Mouse (Mus musculus) limb, embryonic 12.5 days (tissue): ENCODE data around the gene Tmprss6. TPM values are rescaled to one million over a fixed set of nuclear protein-coding genes. Genes with fewer than 3 reads are reported as not detected.

Source experiments
- ATAC-seq: fragments of 200-750 bp; cut with Nextera tagmentation; 2 replicates; pipeline ENCODE4 v1.8.0; 2017; ENCODE audit warnings: low read depth, moderate TSS enrichment; ENCODE audit not compliant: insufficient number of reproducible peaks, insufficient read depth, low FRiP score, low TSS enrichment
- H3K27ac ChIP-seq: fragments of 300-500 bp; sonication (generic); 2 replicates; pipeline ENCODE4 v1.5.1; 2016; ENCODE audit warnings: mild to moderate bottlenecking, moderate library complexity
- H3K27me3 ChIP-seq: fragments of 300-500 bp; sonication (generic); 2 replicates; pipeline ENCODE4 v1.6.1; 2016; ENCODE audit warnings: mild to moderate bottlenecking, moderate library complexity
- H3K36me3 ChIP-seq: fragments of 300-500 bp; sonication (generic); 2 replicates; pipeline ENCODE4 v1.6.1; 2016; ENCODE audit warnings: mild to moderate bottlenecking, moderate library complexity
- H3K4me1 ChIP-seq: fragments of 300-500 bp; sonication (generic); replicated peaks from 2 replicates; pipeline ENCODE4 v1.6.1; 2016
- H3K4me2 ChIP-seq: fragments of 300-500 bp; sonication (generic); 2 replicates; pipeline ENCODE4 v1.6.1; 2016; ENCODE audit warnings: mild to moderate bottlenecking, moderate library complexity
- H3K4me3 ChIP-seq: fragments of 300-500 bp; sonication (generic); replicated peaks from 2 replicates; pipeline ENCODE4 v1.5.1; 2016; ENCODE audit warnings: mild to moderate bottlenecking
- H3K9ac ChIP-seq: fragments of 300-500 bp; sonication (generic); replicated peaks from 2 replicates; pipeline ENCODE4 v1.6.1; 2016; ENCODE audit warnings: mild to moderate bottlenecking, moderate library complexity
- H3K9me3 ChIP-seq: fragments of 300-500 bp; sonication (generic); 2 replicates; pipeline ENCODE4 v1.6.1; 2016; ENCODE audit warnings: mild to moderate bottlenecking, moderate library complexity
- WGBS: fragments of 180-500 bp; shearing (Covaris S2); methylation state at CpG from one replicate; pipeline ENCODE4 v1.1.7; 2016; 5-methylcytosine and 5-hydroxymethylcytosine counted together
- polyA plus RNA-seq: library from polyadenylated mRNA; unstranded; fragments of >200 nt; fragmentation: Nextera tagmentation; extraction: Ambion mirVana; gene quantifications from 2 replicates; pipeline ENCODE4 v1.2.1, GENCODE M21; 2016

Tmprss6 gene
- polyA plus RNA-seq, 1 experiment from 2014 or later = 0.10 TPM

DNA sequence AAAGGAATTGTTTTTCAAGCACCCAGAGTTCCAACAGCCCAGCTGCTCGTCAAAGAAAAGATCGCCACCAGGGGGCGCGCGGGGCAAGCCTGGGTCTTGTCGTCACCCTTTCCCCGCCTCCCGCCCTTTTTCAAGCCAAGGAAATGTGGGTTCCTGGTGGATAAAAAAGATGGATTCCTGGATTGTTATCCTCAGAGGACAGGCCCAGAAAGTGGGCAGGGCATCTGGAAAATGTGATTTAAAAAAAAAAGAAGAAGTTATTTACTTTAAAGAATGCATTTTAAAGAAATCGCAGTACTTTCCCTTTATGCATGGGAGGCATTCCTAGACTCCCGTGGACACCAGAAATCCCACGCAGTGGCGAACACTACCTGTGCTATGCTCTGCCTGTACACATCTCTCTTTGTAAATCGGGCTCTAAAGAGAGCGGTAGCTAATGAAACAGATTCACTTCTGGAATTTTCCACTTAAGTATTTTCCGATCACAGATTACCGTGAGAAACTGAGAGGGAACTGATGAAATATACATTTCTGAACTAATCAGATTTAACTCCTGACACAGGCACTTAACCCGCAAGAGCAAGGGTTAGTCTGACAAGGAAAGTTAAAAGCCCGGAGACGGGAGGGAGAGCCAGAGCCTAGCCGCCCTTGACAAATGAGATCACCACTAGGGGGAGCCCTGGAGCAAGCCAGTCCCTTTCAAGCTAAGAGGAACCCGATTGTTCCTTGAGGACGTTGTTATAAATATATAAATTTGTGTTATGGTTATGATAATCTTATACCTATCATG lies 20.5 kb downstream of the Tmprss6 start:
- Histone ChIP-seq H3K9ac (peak overlapping the region; percentile 27), H3K4me1 (peaks cover 15% of the 10 kb centered on the region), H3K4me2 (peak overlapping the region; percentile 62), H3K36me3 (no peaks in the 10 kb centered on the region), H3K27ac (peak overlapping the region; percentile 83), H3K9me3 (no peaks in the 10 kb centered on the region), H3K27me3 (no peaks in the 10 kb centered on the region; the same call in 1 of the 2 replicates), H3K4me3 (peak overlapping the region; percentile 29)
- peak; percentile 29; the same call in 1 of the 2 replicates for ATAC-seq
- WGBS = 2% methylated on average over 22 of the region's 22 CpGs

DNA sequence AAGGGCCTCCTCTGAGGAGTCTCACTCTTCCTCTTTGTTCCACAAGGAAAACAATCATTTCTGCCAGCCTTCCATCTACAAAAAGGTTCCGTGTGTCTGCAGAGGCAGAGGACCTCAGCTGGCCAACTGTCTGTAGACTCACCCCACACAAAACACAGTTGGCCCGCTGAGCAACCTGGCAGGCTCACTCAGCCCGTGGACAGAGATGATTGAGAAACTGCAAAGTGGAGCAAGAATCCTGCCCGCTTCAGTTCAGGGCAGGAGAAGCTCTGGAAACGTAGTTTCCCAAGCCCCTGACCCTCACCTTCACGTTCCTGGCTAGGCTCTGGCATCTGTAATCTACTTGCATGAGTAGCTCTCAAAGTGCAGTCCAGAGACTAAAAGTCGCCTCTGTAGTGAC lies 21.3 kb downstream of the Tmprss6 start:
- Histone ChIP-seq H3K4me3 (no peak overlapping the region), H3K9me3 (no peaks in the 10 kb centered on the region), H3K4me2 (no peak overlapping the region), H3K36me3 (no peaks in the 10 kb centered on the region), H3K27ac (no peak overlapping the region), H3K27me3 (no peaks in the 10 kb centered on the region; the same call in 1 of the 2 replicates), H3K4me1 (peaks cover 15% of the 10 kb centered on the region), H3K9ac (0 out of 2 replicates have a peak overlapping the region, but pooled peaks have one; percentile 27)
- 51% methylated on average over 7 of the region's 7 CpGs for WGBS
- no peak for ATAC-seq

DNA sequence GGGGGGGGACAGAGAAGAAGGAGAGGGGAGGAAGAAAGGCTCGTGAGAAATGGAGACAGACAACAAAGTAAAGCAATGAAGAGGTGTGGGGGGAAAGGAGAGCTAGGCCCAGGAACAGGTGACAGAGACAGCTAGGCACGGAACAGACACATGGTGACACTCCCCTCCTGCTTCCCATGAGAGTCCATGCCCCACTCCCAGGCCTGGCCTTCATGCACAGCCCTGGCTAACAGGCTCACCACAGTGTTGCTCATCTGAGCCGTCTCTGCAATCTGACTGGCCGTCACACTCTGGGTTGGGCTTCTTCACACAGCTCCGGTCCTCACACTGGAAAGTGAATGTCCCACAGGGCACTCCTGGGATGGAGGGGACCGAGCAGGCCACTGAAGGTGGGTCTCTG lies 24.6 kb downstream of the Tmprss6 start:
- Histone ChIP-seq H3K27me3 (no peaks in the 10 kb centered on the region; the same call in 1 of the 2 replicates), H3K4me2 (no peak overlapping the region), H3K4me1 (0 out of 2 replicates have a peak, but pooled peaks cover 2% of the 10 kb centered on the region), H3K36me3 (no peaks in the 10 kb centered on the region), H3K9ac (no peak overlapping the region), H3K27ac (no peak overlapping the region), H3K4me3 (no peak overlapping the region), H3K9me3 (no peaks in the 10 kb centered on the region)
- ATAC-seq = no peak
- 51% methylated on average over 6 of the region's 6 CpGs for WGBS

DNA sequence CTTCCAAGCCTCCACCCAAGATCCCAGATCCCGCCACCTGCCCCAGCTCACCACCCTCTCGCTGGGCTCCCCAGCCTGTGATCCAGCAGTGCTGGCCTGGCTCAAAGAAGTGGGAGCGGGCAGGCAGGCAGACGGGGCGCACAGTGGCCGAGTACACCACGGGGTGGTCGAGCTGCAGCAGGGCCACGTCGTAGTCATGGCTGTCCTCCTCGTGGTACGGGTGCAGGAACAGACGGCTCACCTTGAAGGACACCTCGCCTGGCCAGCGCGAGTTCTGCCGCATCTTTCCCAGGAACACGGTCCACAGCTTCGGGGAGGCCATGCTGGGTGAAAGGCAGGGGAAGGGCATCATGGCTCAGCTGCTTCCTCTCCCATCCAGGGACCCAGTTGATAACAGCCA lies 26.2 kb downstream of the Tmprss6 start:
- no peak overlapping the region for H3K4me3 ChIP-seq
- no peak overlapping the region for H3K9ac ChIP-seq
- no peak for ATAC-seq
- WGBS = 87% methylated on average over 19 of the region's 19 CpGs
- H3K9me3 ChIP-seq = no peaks in the 10 kb centered on the region
- peaks cover 9% of the 10 kb centered on the region for H3K27me3 ChIP-seq
- no peak overlapping the region for H3K27ac ChIP-seq
- no peak overlapping the region for H3K4me2 ChIP-seq
- no peaks in the 10 kb centered on the region for H3K36me3 ChIP-seq
- H3K4me1 ChIP-seq = peaks cover 3% of the 10 kb centered on the region

DNA sequence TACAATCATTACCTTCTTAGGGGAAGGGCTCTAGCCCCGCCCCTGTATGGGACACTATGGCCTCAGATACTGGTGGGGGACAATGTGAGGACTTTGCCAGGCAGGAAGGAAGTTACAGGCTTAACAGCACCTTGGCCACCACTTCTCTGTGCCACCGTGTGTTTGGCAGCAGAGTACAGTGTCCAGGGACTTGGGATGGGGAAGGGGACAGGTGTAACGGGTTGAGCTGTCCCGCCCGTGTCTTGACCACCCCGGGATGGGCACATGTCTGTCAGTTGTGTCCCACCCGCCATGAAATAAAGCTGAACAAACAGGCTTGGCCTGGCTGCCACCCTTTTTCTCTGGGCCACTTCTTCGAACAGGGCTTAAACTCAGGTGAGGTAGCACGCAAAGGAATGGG lies 29.5 kb downstream of the Tmprss6 start:
- no peak overlapping the region for H3K9ac ChIP-seq
- 58% methylated on average over 9 of the region's 9 CpGs for WGBS
- peaks cover 22% of the 10 kb centered on the region for H3K36me3 ChIP-seq
- H3K27me3 ChIP-seq = peaks cover 30% of the 10 kb centered on the region
- H3K4me2 ChIP-seq = no peak overlapping the region
- no peak overlapping the region for H3K4me3 ChIP-seq
- H3K4me1 ChIP-seq = peaks cover 14% of the 10 kb centered on the region
- H3K9me3 ChIP-seq = no peaks in the 10 kb centered on the region
- H3K27ac ChIP-seq = no peak overlapping the region
- no peak for ATAC-seq

- Histone ChIP-seq H3K27me3 (peaks cover 30% of the 10 kb centered on the region), H3K9me3 (no peaks in the 10 kb centered on the region), H3K36me3 (peaks cover 27% of the 10 kb centered on the region), H3K4me3 (no peak overlapping the region), H3K27ac (no peak overlapping the region), H3K9ac (no peak overlapping the region), H3K4me2 (no peak overlapping the region), H3K4me1 (peaks cover 14% of the 10 kb centered on the region)
- ATAC-seq = no peak
- WGBS = 53% methylated on average over 8 of the region's 8 CpGs
Observed at GRCm38 (mm10) chr15:78438505-78438904, 29.9 kb downstream of the Tmprss6 start.

GRCm38 (mm10) chr15:78438018-78438394 lies 30.4 kb downstream of the Tmprss6 start:
- no peak overlapping the region for H3K4me2 ChIP-seq
- H3K27ac ChIP-seq = no peak overlapping the region
- H3K27me3 ChIP-seq = peaks cover 30% of the 10 kb centered on the region
- H3K36me3 ChIP-seq = peaks cover 32% of the 10 kb centered on the region
- peaks cover 14% of the 10 kb centered on the region for H3K4me1 ChIP-seq
- no peaks in the 10 kb centered on the region for H3K9me3 ChIP-seq
- no peak overlapping the region for H3K4me3 ChIP-seq
- no peak overlapping the region for H3K9ac ChIP-seq
- 45% methylated on average over 4 of the region's 4 CpGs for WGBS
- ATAC-seq = no peak

GRCm38 (mm10) chr15:78437237-78438017 lies 31.0 kb downstream of the Tmprss6 start:
- H3K4me1 ChIP-seq = peaks cover 14% of the 10 kb centered on the region
- no peak for ATAC-seq
- WGBS = 24% methylated on average over 22 of the region's 23 CpGs

DNA sequence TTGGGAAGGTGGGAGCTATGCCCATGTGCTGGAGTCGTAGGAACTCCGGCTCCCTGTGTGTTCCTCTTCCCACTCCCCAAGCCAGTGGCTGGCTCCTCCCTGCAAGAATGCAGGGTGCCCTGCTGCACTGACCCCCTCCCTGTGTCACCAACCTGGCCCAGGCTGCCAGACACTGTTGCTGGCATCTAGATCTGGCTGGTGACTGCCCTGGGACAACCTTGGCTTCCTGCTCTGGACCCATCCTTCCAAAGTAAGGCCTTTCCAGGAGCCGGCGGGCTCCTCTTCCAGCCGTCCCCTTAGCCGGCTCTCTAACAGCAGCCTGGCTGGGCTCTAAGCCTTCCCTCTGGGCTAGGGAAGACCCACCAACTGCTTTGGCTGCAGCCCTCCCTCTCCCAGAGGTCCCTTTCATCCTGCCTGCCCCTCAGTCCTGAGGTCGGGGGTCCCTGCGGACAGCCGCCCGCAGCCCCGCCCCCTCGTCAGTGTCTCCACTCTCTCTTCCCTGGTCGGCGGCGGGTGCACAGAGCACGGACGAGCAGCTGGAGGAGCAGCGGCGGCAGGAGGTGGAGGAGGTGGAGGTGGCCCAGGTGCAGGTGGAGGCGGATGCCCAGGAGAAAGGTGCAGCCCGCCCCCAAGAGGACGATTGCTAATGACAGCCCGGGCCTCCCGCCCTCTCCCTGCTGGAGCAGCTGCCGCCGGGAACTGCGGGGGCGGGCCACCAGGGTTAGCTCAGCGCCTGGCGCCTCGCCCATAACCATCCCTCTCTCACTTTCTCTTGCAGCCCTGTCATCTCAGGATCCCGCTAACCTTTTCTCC lies 31.8 kb downstream of the Tmprss6 start:
- no peak for ATAC-seq
- Histone ChIP-seq H3K9ac (peak overlapping the region; percentile 48), H3K27ac (peak overlapping the region; percentile 45; the same call in 1 of the 2 replicates), H3K36me3 (peaks cover 44% of the 10 kb centered on the region), H3K27me3 (peaks cover 30% of the 10 kb centered on the region), H3K9me3 (no peaks in the 10 kb centered on the region), H3K4me1 (peaks cover 14% of the 10 kb centered on the region), H3K4me3 (peak overlapping the region; percentile 34), H3K4me2 (peak overlapping the region; percentile 59)
- 11% methylated on average over 21 of the region's 32 CpGs for WGBS

More at GRCm38 (mm10) chr15:78437237-78438017, 31.0 kb downstream of the Tmprss6 start:
- Histone ChIP-seq H3K27me3 (peaks cover 30% of the 10 kb centered on the region), H3K9me3 (no peaks in the 10 kb centered on the region), H3K36me3 (peaks cover 36% of the 10 kb centered on the region), H3K4me2 (peak overlapping the region; percentile 59), H3K9ac (peak overlapping the region; percentile 48), H3K4me3 (peak overlapping the region; percentile 34), H3K27ac (no peak overlapping the region)

GRCm38 (mm10) chr15:78435681-78436080 lies 32.8 kb downstream of the Tmprss6 start:
- no peak overlapping the region for H3K4me2 ChIP-seq
- H3K27me3 ChIP-seq = peaks cover 30% of the 10 kb centered on the region
- no peaks in the 10 kb centered on the region for H3K9me3 ChIP-seq
- no peak overlapping the region for H3K9ac ChIP-seq
- no peak overlapping the region for H3K27ac ChIP-seq
- 87% methylated on average over 11 of the region's 11 CpGs for WGBS
- peaks cover 53% of the 10 kb centered on the region for H3K36me3 ChIP-seq
- no peak overlapping the region for H3K4me3 ChIP-seq
- no peak for ATAC-seq
- peaks cover 15% of the 10 kb centered on the region for H3K4me1 ChIP-seq
